Mouse (Mus musculus) lung, embryonic 15.5 days (tissue): Measurements from ENCODE around the gene Gm3404. TPM values are rescaled to one million over a fixed set of nuclear protein-coding genes. Genes with fewer than 3 reads are reported as not detected.
"Not testable (repeated sequence)": the region's sequence is repeated elsewhere in the genome, so short reads cannot be mapped to it uniquely, and the experiment has no call there.

Source experiments
- ATAC-seq: fragments of 200-750 bp; cut with Nextera tagmentation; 2 replicates; pipeline ENCODE4 v1.8.0; 2017; ENCODE audit warnings: moderate number of reproducible peaks, borderline replicate concordance; ENCODE audit not compliant: low FRiP score, low TSS enrichment; ENCODE audit errors: extremely low read depth
- H3K27ac ChIP-seq: fragments of 300-500 bp; sonication (generic); 2 replicates; pipeline ENCODE4 v1.5.1; 2015; ENCODE audit warnings: moderate library complexity, mild to moderate bottlenecking, inconsistent platforms
- H3K27me3 ChIP-seq: fragments of 300-500 bp; sonication (generic); 2 replicates; pipeline ENCODE4 v1.6.1; 2015; ENCODE audit warnings: inconsistent platforms
- H3K36me3 ChIP-seq: fragments of 300-500 bp; sonication (generic); 2 replicates; pipeline ENCODE4 v1.6.1; 2015; ENCODE audit warnings: inconsistent platforms
- H3K4me1 ChIP-seq: fragments of 300-500 bp; sonication (generic); 2 replicates; pipeline ENCODE4 v1.6.1; 2015; ENCODE audit warnings: inconsistent platforms
- H3K4me2 ChIP-seq: fragments of 300-500 bp; sonication (generic); 2 replicates; pipeline ENCODE4 v1.6.1; 2015; ENCODE audit warnings: inconsistent platforms, mild to moderate bottlenecking, moderate library complexity
- H3K4me3 ChIP-seq: fragments of 300-500 bp; sonication (generic); 2 replicates; pipeline ENCODE4 v1.5.1; 2015; ENCODE audit warnings: mild to moderate bottlenecking, inconsistent platforms
- H3K9ac ChIP-seq: fragments of 300-500 bp; sonication (generic); 2 replicates; pipeline ENCODE4 v1.6.1; 2015; ENCODE audit warnings: inconsistent platforms
- H3K9me3 ChIP-seq: fragments of 300-500 bp; sonication (generic); 2 replicates; pipeline ENCODE4 v1.6.1; 2016; ENCODE audit warnings: inconsistent platforms
- WGBS: fragments of 180-500 bp; shearing (Covaris S2); methylation state at CpG from one replicate; pipeline ENCODE4 v1.1.7; 2015; 5-methylcytosine and 5-hydroxymethylcytosine counted together
- polyA plus RNA-seq: library from polyadenylated mRNA; unstranded; fragments of >200 nt; fragmentation: Nextera tagmentation; extraction: Ambion mirVana; gene quantifications from 2 replicates; pipeline ENCODE4 v1.2.1, GENCODE M21; 2015

Gm3404 gene
- polyA plus RNA-seq, 1 experiment from 2014 or later: not detected

DNA sequence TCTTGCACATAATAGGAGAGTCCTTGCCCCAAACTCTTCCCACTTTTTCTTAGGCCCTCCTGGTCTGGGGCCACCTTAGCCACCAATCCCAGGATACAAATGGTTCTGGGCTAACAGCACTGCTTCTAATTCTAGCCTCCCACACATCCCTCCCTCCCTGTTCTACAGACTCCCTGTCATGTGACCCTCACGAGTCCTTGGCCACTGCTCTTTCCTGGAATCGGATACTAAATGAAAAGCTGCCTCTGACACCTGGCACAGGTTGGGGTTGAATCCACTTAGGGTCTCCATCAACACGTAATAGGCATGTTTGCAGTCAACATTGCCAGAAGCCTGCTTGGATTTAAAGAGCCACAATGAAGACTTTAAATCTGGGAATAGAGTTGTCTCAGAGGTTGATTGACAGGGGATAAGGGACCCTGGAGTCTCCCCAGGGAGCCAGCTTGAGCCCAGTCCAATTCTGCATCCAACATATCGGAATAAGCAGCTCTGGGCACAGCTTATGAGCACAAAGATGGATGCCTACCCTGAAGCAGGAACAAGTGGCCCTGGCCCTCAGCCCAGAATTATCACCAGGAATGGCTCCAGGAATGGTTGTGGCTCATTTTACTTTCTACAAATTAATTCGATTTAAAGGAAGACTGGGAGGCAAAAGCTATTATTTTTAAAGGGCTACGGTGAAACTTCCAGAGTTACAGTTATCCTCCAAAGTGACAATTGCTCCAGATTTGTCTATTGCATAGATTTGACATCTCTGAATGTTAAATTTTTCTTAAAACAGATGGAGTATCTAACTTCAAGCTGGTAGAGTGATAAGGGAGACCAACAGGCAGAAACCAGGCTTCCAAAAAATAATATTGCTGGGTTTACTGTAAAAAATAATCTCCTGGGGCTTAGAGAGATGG, 46.5 kb downstream of the Gm3404 start:
- not testable (repeated sequence) for H3K27ac ChIP-seq

GRCm38 (mm10) chr5:146572735-146573042, 47.1 kb downstream of the Gm3404 start:
- not testable (repeated sequence) for H3K27ac ChIP-seq, H3K4me2 ChIP-seq, H3K4me3 ChIP-seq, ATAC-seq, H3K9me3 ChIP-seq, H3K27me3 ChIP-seq, H3K9ac ChIP-seq, H3K4me1 ChIP-seq, H3K36me3 ChIP-seq
- WGBS: 86% methylated on average over 4 of the region's 4 CpGs

More for the DNA sequence above, 46.5 kb downstream of the Gm3404 start:
- not testable (repeated sequence) for H3K4me3 ChIP-seq, ATAC-seq, H3K4me2 ChIP-seq, H3K27me3 ChIP-seq, H3K36me3 ChIP-seq, H3K4me1 ChIP-seq, H3K9ac ChIP-seq, H3K9me3 ChIP-seq
- WGBS: 61% methylated on average over 6 of the region's 6 CpGs

DNA sequence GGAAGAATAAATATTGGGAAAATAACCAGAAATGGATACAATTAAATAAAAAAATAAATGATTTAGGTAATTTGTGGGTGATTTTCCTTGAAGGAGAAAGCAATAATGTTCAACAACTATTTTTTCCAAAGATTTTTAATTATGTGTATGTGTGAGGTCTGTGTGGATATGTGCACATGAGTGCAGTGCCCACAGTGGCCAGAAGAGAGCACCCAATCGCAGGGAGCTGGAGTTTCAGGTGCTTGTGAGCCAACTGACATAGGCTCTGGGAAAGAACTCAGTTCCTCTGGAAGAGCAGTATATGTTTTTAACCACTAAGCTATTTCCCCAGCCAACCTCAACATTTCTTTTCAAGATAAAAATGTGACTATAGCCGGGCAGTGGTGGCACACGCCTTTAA, 51.1 kb downstream of the Gm3404 start:
- H3K9ac ChIP-seq: no peak overlapping the region
- no peaks in the 10 kb centered on the region for H3K4me1 ChIP-seq
- ATAC-seq: no peak
- 88% methylated on average over 3 of the region's 3 CpGs for WGBS
- no peaks in the 10 kb centered on the region for H3K9me3 ChIP-seq
- no peaks in the 10 kb centered on the region; the same call in 1 of the 2 replicates for H3K27me3 ChIP-seq
- no peak overlapping the region for H3K4me3 ChIP-seq
- H3K4me2 ChIP-seq: no peak overlapping the region
- H3K36me3 ChIP-seq: no peaks in the 10 kb centered on the region
- H3K27ac ChIP-seq: no peak overlapping the region

Other genes with a start within 250 kb of the Gm3404 start
- 0.81 and 1.1 TPM in 2 replicates for gene Wasf3, start 140.8 kb upstream of the Gm3404 start, polyA plus RNA-seq
- gene Gm6408, start 43.8 kb upstream of the Gm3404 start, polyA plus RNA-seq: not detected in 2 replicates
- not detected in 2 replicates for gene Gm6370, start 34.4 kb upstream of the Gm3404 start, polyA plus RNA-seq
- not detected in 2 replicates for gene 4930449I24Rik, start 23.4 kb upstream of the Gm3404 start, polyA plus RNA-seq
- gene Gm3402, start 11.7 kb upstream of the Gm3404 start, polyA plus RNA-seq: not detected in 2 replicates
- not detected in 2 replicates for gene Gm3409, start 11.8 kb downstream of the Gm3404 start, polyA plus RNA-seq
- gene Gm3415, start 30.3 kb downstream of the Gm3404 start, polyA plus RNA-seq: not detected in 2 replicates
- gene Gpr12, start 59.4 kb downstream of the Gm3404 start, polyA plus RNA-seq: not detected in 2 replicates